Mouse (Mus musculus) skeletal muscle tissue, postnatal 0 days (tissue): ENCODE results near the gene Sorcs1. TPM values are rescaled to one million over a fixed set of nuclear protein-coding genes. Genes with fewer than 3 reads are reported as not detected.

Source experiments
- microRNA-seq, 2 experiments: library from miRNA; unstranded; fragments of <30 nt; microRNA quantifications; one replicate each; pipeline ENCODE4; 2016
- polyA plus RNA-seq: library from polyadenylated mRNA; unstranded; fragments of >200 nt; fragmentation: Nextera tagmentation; extraction: Ambion mirVana; gene quantifications from 2 replicates; pipeline ENCODE4 v1.2.1, GENCODE M21; 2015

Gene Sorcs1
- polyA plus RNA-seq = 0.67 and 0.79 TPM in 2 replicates

DNA sequence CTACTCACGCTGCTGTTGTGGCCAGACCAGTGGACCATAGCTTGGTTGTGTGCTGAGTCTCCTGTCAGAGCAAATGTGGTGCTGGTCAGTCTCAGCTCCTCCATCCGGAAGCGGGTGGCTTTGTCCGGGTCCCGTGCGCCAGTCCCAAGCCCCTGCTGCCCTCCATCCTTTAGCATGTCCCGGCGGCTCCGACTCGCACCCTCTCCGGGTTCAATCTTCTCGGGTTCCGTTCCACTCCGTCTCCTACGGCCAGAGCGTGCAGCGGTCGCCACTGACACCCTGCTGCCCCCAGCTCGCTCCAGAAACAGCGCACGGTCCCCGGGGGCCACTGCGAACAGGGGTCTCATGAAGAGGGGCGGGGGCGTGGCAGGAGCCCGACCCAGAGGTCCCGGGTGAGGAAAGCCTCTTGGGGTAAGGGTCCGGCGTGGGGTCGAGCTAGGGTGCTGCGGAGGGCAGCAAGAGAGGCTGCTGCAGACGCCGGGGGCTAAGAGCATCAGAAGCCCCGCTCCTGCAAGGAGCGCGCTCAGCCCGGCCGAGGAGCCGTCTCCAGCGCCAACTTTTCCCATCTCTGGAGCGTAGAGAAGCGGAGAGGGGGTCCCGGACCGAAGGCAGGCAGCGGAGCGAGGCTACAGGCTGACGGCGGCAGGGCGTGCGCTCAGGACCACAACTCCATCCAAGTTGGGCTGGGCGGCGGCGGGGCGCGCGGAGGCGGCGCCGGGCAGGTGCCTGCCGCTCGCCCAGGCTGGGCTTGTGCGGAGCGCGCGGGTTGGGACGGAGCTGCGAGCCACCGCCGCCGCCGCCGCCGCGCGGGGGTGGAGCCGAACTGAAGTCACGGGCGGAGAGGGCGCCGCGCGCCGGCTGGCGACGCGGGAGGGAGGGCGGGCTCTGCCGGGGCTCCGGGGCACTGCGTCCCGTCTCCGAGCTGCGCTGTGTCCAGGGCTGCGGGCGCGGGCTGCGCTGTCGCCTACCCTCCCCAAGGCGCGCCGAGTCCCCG lies at the start of gene Sorcs1:
Gene Sorcs1 (minus strand): TSS at position 744 of the 994 bp plus-strand sequence.

Small RNAs within 50 kb of the gene (microRNA-seq; reads per million reads assigned to microRNA genes)
- 0 reads per million in 2 experiments for gene Gm27749
